Mouse (Mus musculus): ENCODE data around the gene Spem1.

Spem1 gene

GRCm38 (mm10) chr11:69836703-69837576 is 15.0 kb upstream of the Spem1 start:
- in situ Hi-C loops (cut with MseI, MboI), result no loop called here

- in situ Hi-C loops (cut with MseI, MboI), result no loop called here
These were observed 14.0 kb upstream of the Spem1 start for GRCm38 (mm10) chr11:69835966-69836335.

GRCm38 (mm10) chr11:69835326-69835965 is 13.5 kb upstream of the Spem1 start:
- in situ Hi-C loops (cut with MseI, MboI), result no loop called here

- in situ Hi-C loops (cut with MseI, MboI), result no loop called here
These were observed 12.1 kb upstream of the Spem1 start for GRCm38 (mm10) chr11:69834001-69834549.

- in situ Hi-C loops (cut with MseI, MboI), result no loop called here
These were observed 11.6 kb upstream of the Spem1 start for GRCm38 (mm10) chr11:69833554-69833953.

GRCm38 (mm10) chr11:69828832-69829231 is 6.9 kb upstream of the Spem1 start:
- in situ Hi-C loops (cut with MseI, MboI), result no loop called here

GRCm38 (mm10) chr11:69823456-69823855 is 1.5 kb upstream of the Spem1 start:
- in situ Hi-C loops (cut with MseI, MboI), result no loop called here

- in situ Hi-C loops (cut with MseI, MboI), result no loop called here
These were observed 3.1 kb downstream of the Spem1 start for GRCm38 (mm10) chr11:69818871-69819270.

GRCm38 (mm10) chr11:69818365-69818764 is 3.6 kb downstream of the Spem1 start, which contains the start of gene Spem2:
TSS of gene Spem2 (minus strand) at chr11:69818465.
- in situ Hi-C loops (cut with MseI, MboI), result no loop called here

- in situ Hi-C loops (cut with MseI, MboI), result no loop called here
These were observed 5.5 kb downstream of the Spem1 start for GRCm38 (mm10) chr11:69816520-69816919.

- in situ Hi-C loops (cut with MseI, MboI), result no loop called here
These were observed 6.8 kb downstream of the Spem1 start, which contains the start of gene Gm39566 for GRCm38 (mm10) chr11:69815155-69815554. TSS of gene Gm39566 (minus strand) at chr11:69815298.

- in situ Hi-C loops (cut with MseI, MboI), result no loop called here
These were observed 11.7 kb downstream of the Spem1 start for GRCm38 (mm10) chr11:69810280-69810679.

GRCm38 (mm10) chr11:69807641-69808040 is 14.3 kb downstream of the Spem1 start:
- in situ Hi-C loops (cut with MseI, MboI), result loop anchor here (5.0 kb wide), 1 partner anchor 70 kb away; the partner anchor contains the start of gene Tmem95 (in 2 of the 2)

- in situ Hi-C loops (cut with MseI, MboI), result loop anchor here (5.0 kb wide), 1 partner anchor 71 kb away; the partner anchor contains the start of gene Tmem95 (in 2 of the 2)
These were observed 15.6 kb downstream of the Spem1 start for GRCm38 (mm10) chr11:69806378-69806777.

GRCm38 (mm10) chr11:69804972-69805909 is 16.7 kb downstream of the Spem1 start, which contains the start of gene Tmem102:
TSS of gene Tmem102 (minus strand) at chr11:69805624.
- in situ Hi-C loops (cut with MseI, MboI), result loop anchor here (5.0 kb wide), 1 partner anchor 72 kb away; the partner anchor contains the start of gene Tmem95 (in 2 of the 2)

GRCm38 (mm10) chr11:69804652-69804940 is 17.4 kb downstream of the Spem1 start:
- in situ Hi-C loops (cut with MseI, MboI), result no loop called here

GRCm38 (mm10) chr11:69803786-69804651 is 18.0 kb downstream of the Spem1 start:
- in situ Hi-C loops (cut with MseI, MboI), result no loop called here

GRCm38 (mm10) chr11:69803328-69803727 is 18.7 kb downstream of the Spem1 start:
- in situ Hi-C loops (cut with MseI, MboI), result no loop called here

- in situ Hi-C loops (cut with MseI, MboI), result no loop called here
These were observed 19.3 kb downstream of the Spem1 start for GRCm38 (mm10) chr11:69802648-69803105.

- in situ Hi-C loops (cut with MseI, MboI), result no loop called here
These were observed 20.5 kb downstream of the Spem1 start, which contains the start of gene Fgf11 for GRCm38 (mm10) chr11:69801379-69801977. TSS of gene Fgf11 (minus strand) at chr11:69801857.

Data from mouse trophoblast stem cell (cell line).